Mouse (Mus musculus) Patski (cell line): ENCODE results near the gene Icmt. TPM values are rescaled to one million over a fixed set of nuclear protein-coding genes. Genes with fewer than 3 reads are reported as not detected.

Experiments used
- ATAC-seq: fragments of 100-300 bp; one replicate; pipeline ENCODE4 v1.8.0; 2021
- CTCF ChIA-PET: fragments of 350-600 bp; sonication (Branson Sonifier 250); formaldehyde crosslinking; loops from one replicate; lab custom pipeline; 2022; ENCODE audit warnings: inconsistent platforms; lab: Charles Lee
- POLR2A ChIA-PET: fragments of 350-600 bp; sonication (Branson Sonifier 250); formaldehyde crosslinking; loops from one replicate; lab custom pipeline; 2022; ENCODE audit warnings: antibody characterized with exemption, inconsistent platforms; lab: Charles Lee
- DNase-seq: peaks from one replicate; pipeline ENCODE4 v3.0.0-alpha.2; 2011; ENCODE audit warnings: low read depth, low spot score
- H3K27me3 ChIP-seq: fragments of 371-371 bp; one replicate; pipeline ENCODE4 v1.5.1; 2021
- CTCF ChIP-seq: fragments of 100-300 bp; IDR thresholded peaks from one replicate; pipeline ENCODE4 v1.5.1; 2021
- in situ Hi-C: fragments of 300-500 bp; cut with MboI; formaldehyde crosslinking; loops from 3 replicates; pipeline ENCODE4 v1.11.1; 2018; ENCODE audit warnings: low pct_unique_long_range_greater_than_20kb, mixed read lengths
- polyA plus RNA-seq: library from polyadenylated mRNA; unstranded; gene quantifications from one replicate; pipeline ENCODE4 v1.2.3, GENCODE M21; 2021

Icmt gene
- polyA plus RNA-seq, 1 experiment from 2014 or later = 42.2 TPM

DNA sequence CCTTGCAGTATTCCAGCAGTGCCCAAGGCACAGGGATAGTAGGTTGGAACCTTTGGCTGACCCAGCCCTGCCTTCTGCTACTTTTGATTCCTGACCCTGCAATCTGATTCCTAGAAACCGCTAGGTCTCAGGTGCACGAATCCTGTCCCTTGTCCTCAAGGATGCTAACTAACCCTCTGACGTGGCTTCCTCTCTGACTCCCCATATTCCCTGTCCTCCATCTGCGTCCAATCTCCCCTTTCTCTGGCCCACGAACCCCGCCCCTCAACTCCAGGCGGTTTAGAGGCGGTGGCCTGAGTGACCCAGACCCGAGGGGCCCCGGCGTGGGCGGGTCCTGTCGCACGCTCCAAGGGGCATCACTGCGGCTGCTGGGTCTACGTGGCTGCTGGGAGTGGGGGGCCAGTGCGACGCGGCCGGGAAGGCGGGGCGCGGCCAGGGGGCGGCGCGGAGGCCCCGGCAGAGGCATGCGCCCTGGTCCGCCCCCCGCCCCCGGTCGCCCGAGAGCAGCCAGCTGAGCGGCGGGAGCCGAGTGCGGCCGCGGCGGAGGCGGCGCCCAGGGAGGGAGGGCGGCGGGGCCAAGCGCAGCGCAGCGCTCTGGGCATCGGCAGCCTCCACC lies 23.3 kb upstream of the Icmt start, which contains the start of gene Gpr153:
Gpr153 (plus strand) TSS at position 612 of the 616 bp plus-strand sequence.
- DNase-seq (no peak), ATAC-seq (peak; percentile 22)
- no peak for TF ChIP-seq CTCF
- in situ Hi-C loops = loop anchor here (5.0 kb wide), 1 partner anchor 61 kb away; no protein-coding TSS in a partner anchor
- ChIA-PET POLR2A (interaction anchor here (1.3 kb wide), 1 partner anchor 16 kb away, joined by 3 read pairs; no protein-coding TSS in a partner anchor), CTCF (interaction anchor here (0.7 to 2.1 kb wide), 4 partner anchors 9 to 61 kb away, joined by 3 to 11 read pairs (median 6); no protein-coding TSS in a partner anchor)
- H3K27me3 ChIP-seq = no peaks in the 10 kb centered on the region

DNA sequence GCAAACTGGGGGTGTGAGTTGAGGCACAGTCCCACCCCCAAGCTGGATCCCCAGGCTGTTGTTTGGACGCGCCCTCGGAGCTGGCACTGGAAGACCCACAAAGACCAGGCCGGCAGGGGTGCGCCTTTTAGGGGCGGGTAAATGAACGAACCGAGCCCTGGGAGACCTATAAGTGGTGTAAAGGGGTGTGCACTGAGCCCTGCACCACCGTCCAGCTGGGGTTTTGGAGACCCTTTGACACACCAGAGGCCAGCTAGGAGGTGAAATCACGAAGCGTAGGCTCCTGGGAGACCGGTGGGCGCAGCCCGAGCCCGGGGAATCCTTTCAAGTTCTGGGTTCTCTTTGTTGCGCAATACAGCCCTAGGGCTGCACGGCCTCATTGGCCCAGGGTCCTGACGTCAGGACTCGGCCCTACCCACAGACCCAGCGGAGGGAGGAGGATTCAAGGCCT lies 22.3 kb upstream of the Icmt start:
- in situ Hi-C loops = loop anchor here (5.0 kb wide), 1 partner anchor 62 kb away; no protein-coding TSS in a partner anchor
- POLR2A ChIA-PET = interaction anchor here (0.8 kb wide), 1 partner anchor 165 kb away, joined by 3 read pairs; no protein-coding TSS in a partner anchor
- peak; percentile 13 for ATAC-seq
- TF ChIP-seq CTCF = no peak
- DNase-seq = no peak
- H3K27me3 ChIP-seq = no peaks in the 10 kb centered on the region
- CTCF ChIA-PET = no interaction called here

DNA sequence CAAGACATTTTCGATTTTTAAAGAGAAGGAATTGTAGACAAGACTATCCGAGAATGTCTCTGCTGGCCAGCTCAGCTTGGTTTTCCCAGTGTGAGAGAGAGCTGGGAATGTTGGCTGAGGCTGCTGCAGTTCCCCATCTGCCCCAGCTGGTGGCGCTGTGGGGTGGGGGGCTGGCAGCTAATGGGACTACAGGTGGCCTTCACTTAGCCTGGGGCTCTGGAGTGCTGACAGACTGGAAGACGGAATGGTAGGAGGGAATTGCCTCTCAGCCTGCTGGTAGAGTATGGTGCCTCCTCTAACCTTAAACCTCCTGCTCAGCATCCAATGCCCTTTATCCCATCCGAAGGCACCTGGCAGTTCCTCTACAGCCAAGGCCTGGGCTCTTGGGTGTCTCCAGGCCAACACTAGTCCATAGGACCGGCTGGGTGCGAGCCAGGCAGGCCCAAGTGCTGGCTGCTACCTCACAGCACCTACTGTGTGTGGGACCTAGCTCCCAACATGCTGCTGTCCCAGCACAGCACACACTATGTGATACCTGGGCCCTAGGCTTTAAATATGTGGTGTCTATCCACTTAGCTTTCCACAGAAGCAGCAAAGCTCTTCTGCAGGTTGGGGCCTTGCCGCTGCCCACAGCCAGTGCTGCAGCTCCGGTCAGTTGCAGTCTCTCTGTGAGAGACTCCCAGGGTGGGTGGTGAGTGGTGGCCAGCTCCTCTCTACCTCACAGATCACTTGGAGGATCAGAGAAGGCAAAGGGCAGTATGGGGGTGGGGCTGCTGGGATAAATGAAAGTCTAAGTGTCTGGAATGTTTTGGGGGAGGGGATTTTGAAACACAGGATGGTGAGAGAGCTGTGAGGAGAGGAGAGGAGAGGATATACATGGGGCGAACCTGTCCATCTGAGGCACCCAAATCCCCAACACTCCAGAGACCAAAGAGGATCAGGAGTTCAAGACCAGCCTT lies 20.4 kb upstream of the Icmt start:
- ATAC-seq (no peak), DNase-seq (no peak)
- TF ChIP-seq CTCF = no peak
- ChIA-PET POLR2A (interaction anchor here (1.5 kb wide), 1 partner anchor 10 kb away, joined by 3 read pairs; no protein-coding TSS in a partner anchor), CTCF (interaction anchor here (0.9 to 2.3 kb wide), 5 partner anchors 9 to 155 kb away, joined by 3 to 6 read pairs (median 4); no protein-coding TSS in a partner anchor)
- no peaks in the 10 kb centered on the region for H3K27me3 ChIP-seq
- in situ Hi-C loops = no loop called here

DNA sequence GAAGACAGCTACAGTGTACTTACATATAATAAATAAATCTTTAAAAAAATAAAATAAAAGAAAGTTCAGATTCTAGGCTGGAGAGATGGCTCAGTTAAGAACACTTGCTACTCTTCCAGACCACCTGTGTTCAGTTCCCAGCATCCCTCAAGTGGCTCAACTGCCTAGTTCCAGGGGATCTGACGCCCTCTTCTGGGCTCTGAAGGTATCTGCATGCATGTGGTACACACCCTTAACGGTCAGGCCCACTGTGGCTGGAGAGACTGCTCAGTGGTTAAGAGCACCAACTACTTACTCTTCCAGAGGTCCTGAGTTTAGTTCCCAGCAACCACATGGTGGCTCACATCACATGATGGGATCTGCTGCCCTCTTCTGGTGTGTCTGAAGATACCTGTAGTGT lies 19.1 kb upstream of the Icmt start:
- ChIA-PET POLR2A (no interaction called here), CTCF (no interaction called here)
- ATAC-seq = no peak
- in situ Hi-C loops = no loop called here
- DNase-seq = no peak
- no peak for TF ChIP-seq CTCF
- H3K27me3 ChIP-seq = no peaks in the 10 kb centered on the region

DNA sequence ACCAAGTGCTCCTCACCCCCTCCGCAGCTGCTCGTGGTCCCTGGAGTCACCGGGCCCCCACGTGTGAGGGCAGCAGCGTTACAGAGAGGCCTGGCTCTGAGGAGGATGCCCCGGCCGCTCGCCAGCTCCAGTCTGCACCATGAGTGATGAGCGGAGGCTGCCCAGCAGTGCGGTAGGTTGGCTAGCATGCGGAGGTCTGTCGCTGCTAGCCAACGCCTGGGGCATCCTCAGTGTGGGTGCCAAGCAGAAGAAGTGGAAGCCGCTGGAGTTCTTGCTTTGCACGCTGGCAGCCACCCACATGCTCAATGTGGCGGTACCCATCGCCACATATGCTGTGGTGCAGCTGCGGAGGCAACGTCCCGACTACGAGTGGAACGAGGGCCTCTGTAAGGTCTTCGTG lies 18.0 kb upstream of the Icmt start:
- ATAC-seq (no peak), DNase-seq (no peak)
- ChIA-PET CTCF (no interaction called here), POLR2A (interaction anchor here (0.6 kb wide), 1 partner anchor 76 kb away, joined by 4 read pairs; no protein-coding TSS in a partner anchor)
- H3K27me3 ChIP-seq = no peaks in the 10 kb centered on the region
- in situ Hi-C loops = no loop called here
- TF ChIP-seq CTCF = no peak

DNA sequence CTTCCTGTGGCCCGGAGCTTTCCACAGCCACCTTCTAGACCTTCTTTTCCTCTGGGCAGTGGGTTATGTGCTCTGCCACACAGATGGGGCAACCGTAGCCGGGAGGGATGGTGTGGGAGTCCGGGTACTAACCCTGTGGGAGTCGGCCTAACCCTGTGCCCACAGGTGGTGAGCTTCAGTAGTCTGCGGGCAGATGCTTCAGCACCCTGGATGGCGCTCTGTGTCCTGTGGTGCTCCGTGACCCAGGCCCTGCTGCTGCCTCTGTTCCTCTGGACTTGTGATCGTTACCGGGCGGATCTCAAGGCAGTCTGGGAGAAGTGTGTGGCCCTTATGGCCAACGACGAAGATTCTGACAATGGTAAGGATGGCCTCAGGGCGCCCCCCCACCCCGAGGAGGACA lies 15.4 kb upstream of the Icmt start:
- TF ChIP-seq CTCF = no peak
- ATAC-seq (no peak), DNase-seq (no peak)
- ChIA-PET CTCF (interaction anchor here (0.7 to 1.2 kb wide), 2 partner anchors 60 to 68 kb away, joined by 3 to 4 read pairs; no protein-coding TSS in a partner anchor), POLR2A (interaction anchor here (0.7 kb wide), 1 partner anchor 11 kb away, joined by 4 read pairs; no protein-coding TSS in a partner anchor)
- H3K27me3 ChIP-seq = no peaks in the 10 kb centered on the region
- in situ Hi-C loops = no loop called here

DNA sequence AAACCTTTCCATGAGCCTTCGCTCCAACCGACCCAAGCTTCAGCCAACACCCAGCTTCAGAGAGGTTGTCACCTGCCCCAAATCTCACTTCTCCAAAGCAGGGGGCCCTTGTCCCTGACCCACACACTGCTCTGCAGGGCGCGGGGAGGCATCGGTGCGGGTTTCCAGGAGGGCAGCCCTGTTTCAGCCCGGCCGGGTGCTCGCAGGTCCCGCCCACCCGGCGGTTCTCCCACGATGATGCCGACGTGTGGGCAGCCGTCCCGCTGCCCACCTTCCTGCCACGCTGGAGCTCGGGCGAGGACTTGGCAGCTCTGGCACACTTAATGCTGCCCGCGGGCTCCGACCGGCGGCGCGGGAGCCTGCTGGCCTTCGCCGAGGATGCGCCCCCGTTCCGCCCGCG lies 14.3 kb upstream of the Icmt start:
- DNase-seq (no peak), ATAC-seq (no peak)
- in situ Hi-C loops = no loop called here
- ChIA-PET POLR2A (no interaction called here), CTCF (interaction anchor here (1.1 kb wide), 1 partner anchor 153 kb away, joined by 3 read pairs; no protein-coding TSS in a partner anchor)
- no peaks in the 10 kb centered on the region for H3K27me3 ChIP-seq
- TF ChIP-seq CTCF = no peak

DNA sequence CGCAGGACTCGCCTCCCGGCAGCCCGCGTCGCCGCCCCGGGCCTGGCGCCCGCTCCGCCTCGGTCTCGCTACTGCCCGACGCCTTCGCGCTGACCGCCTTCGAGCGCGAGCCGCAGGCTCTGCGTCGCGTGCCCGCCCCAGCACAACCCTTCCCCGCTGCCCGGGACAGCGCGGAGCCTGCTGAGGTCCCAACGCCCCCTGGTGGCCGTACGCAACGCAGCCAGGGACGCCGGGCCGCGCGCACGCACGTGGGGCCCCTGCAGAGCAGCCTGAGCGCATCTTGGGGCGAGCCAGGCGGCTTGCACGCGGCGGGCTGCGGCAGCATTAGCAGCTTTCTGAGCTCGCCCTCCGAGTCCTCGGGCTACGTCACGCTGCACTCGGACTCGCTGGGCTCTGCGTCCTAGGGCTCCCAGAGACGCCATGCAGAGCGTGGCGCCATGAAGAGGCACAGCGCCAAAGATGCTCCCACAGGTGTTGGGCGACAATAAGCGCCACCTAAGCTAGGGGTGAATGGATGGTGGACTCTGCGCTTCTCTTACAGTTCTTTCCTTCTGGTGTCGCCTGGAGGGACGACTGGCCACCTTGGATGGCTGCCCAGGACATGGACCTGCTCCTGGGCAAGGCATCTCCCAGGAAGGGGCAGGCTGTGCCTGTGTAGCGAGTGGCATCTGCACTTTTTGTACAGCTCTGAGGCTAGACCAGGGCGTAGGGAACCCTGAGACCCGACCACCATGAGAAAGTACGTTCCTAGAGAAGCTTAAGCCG lies 13.7 kb upstream of the Icmt start:
- DNase-seq (no peak), ATAC-seq (no peak)
- no peaks in the 10 kb centered on the region for H3K27me3 ChIP-seq
- CTCF ChIA-PET = interaction anchor here (0.8 to 2.3 kb wide), 3 partner anchors 11 to 152 kb away, joined by 3 to 10 read pairs (median 3); no protein-coding TSS in a partner anchor
- TF ChIP-seq CTCF = no peak
- POLR2A ChIA-PET = no interaction called here
- in situ Hi-C loops = no loop called here

DNA sequence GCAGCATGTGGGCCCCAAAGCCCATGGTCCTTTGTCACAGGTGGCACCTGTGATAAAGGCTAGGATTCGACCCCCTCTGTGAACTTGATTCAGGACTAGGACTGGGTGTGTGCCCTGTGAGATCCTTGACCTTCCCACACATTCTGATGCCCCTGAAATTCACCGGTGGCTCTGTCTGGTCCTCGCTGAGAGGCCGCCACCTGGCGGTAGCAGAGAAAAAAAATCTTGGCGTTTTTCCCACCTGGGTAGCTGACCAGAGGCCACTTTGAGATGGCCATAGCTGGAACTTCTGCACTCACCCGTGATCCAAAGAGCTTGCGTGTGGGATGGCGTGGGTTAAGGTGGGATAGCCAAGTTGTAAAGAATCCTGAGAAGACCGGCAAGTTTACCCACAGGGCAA lies 11.5 kb upstream of the Icmt start:
- no peaks in the 10 kb centered on the region for H3K27me3 ChIP-seq
- POLR2A ChIA-PET = no interaction called here
- in situ Hi-C loops = loop anchor here (5.0 kb wide), 1 partner anchor 113 kb away; no protein-coding TSS in a partner anchor
- no peak for ATAC-seq
- CTCF ChIA-PET = interaction anchor here (0.7 to 2.3 kb wide), 5 partner anchors 9 to 72 kb away, joined by 3 to 10 read pairs (median 3); no protein-coding TSS in a partner anchor
- no peak for DNase-seq
- no peak for TF ChIP-seq CTCF
